Mouse (Mus musculus): Measurements from ENCODE around the gene Mff.

The Mff gene

DNA sequence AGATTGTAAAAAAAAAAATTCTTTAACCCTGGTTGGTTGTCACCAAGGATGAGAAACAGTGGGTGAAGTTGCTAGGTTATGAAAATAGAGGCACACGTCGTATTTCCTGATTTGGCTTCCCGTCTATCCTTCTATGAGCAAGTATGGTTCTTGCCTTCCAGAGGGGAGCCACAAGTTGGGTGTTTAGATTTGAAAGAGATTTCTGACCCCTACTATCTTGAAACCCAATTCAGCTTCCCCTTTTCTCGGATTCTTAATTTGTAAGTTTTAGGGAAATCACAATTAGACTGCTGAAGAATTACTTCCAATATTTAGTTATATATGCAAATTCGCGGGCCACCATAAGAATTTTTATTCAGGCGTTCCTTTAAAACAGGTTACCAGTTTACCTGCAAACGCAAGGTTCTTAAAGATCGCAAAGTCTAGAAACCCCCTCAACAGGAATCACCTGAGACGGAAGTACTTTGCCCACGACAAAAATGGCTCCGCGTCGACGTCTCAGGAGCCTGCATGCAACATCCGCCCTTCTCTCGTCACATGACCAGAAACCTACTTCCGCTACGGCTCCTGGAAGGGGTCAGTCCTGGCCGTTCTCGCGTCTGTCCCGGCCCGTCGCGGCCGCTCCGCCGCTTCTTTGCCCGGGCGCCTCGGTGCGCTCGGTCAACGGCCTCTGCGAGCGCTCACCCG is at the start of gene Mff:
TSS of gene Mff (plus strand) at position 552 of the 687 bp plus-strand sequence.
- peak; percentile 95 for DNase-seq

DNA sequence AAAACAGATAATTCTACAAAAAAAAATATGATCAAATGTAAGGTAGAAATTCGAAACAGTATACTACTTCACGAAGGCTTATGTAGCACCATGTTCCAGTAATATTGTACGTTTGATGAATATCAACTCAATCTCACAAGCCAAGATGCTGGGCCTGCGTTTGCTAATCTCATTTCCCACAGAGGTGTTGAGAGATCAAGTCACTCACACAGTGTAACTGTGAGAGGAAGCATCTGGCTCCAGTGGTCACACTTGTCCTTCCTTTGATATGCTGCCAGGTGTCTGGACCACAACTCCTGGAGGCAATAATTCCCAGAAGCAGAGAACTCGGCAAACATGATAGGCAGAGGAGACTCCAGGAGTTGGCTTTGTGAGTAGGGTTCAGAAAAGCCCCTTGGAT is 38.4 kb upstream of the Mff start:
- DNase-seq = no peak

DNA sequence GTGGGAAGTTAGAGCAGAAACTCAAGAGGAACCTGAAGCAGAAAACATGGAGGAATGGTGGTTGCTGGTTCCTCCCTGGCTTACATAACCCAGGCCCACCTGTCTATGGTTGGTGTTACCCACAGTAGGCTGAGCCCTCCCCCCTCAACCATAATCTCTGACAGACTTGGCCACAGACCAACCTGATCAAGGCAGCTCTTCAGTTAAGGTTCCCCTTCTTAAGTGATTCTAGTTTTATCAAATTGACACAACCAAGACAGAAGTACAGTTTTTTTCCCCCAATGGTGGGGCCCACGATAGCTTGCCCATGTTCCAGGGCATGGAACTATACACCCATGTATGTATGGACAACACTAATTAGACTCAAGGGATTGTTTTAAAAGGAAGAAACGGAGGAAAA is 37.8 kb upstream of the Mff start:
- DNase-seq = no peak

DNA sequence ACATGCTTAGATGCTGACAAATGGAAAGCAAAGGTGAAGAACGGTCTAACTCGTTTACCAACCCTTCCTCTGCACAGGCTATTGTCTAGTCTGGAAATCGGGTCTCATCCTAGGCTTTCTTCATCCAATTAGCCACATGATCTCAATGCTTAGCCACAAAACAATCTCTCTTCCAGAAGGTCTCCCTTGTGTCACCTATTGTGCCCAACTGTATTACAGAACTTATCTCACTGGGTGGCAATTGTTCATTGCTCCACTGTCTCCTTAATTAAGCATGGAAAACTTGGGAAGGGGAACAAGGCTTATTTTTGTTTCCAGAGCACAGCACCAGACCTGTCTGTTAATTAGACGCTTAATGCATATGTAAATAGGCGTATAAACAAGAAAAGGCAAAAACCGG is 36.8 kb upstream of the Mff start:
- no peak for DNase-seq

DNA sequence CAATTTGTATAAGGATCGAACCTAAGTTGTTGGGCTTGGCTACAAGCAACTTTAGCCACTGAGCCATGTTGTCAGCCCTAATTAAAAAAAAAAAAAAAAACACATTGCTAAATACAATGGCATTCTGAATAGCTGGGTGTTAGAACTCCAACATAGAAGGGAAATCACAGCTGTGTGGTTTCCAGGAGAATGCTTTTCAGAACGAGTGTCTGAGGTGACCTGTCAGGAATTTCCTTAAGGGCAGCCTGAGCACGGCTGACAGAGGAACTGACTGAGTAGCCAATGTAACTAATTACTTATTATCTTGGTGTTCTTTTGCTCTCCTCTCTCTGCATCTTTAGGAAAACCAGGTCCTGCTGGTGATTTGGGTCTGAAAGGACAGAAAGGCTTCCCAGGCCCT is 28.8 kb upstream of the Mff start:
- DNase-seq = no peak

DNA sequence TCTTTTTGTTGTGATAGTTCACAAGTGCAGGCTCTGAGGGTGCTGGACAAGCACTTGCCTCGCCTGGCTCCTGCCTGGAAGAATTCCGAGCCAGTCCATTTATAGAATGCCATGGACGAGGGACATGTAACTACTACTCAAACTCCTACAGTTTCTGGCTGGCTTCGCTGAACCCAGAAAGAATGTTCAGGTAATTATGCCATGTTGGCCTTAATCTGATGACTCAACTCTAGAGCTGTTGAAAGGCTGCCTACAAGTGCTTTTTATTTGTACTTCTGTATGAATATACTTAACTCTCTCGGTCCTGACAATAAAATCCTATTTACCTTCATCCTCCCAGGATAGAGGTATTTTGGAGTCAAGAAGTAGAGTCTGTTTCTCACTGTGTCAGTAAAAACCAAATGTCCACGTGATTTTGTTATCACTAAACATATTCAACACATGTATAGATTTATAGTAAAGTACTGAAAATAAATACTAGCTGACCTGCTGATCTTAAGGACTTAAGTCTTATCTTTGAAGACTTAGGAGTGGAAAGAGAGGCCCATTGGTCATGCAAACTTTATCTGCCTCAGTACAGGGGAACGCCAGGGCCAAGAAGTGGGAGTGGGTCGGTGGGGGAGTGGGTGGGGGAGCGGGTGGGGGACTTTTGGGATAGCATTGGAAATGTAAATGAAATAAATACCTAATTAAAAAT is 6.7 kb upstream of the Mff start:
- DNase-seq = no peak

DNA sequence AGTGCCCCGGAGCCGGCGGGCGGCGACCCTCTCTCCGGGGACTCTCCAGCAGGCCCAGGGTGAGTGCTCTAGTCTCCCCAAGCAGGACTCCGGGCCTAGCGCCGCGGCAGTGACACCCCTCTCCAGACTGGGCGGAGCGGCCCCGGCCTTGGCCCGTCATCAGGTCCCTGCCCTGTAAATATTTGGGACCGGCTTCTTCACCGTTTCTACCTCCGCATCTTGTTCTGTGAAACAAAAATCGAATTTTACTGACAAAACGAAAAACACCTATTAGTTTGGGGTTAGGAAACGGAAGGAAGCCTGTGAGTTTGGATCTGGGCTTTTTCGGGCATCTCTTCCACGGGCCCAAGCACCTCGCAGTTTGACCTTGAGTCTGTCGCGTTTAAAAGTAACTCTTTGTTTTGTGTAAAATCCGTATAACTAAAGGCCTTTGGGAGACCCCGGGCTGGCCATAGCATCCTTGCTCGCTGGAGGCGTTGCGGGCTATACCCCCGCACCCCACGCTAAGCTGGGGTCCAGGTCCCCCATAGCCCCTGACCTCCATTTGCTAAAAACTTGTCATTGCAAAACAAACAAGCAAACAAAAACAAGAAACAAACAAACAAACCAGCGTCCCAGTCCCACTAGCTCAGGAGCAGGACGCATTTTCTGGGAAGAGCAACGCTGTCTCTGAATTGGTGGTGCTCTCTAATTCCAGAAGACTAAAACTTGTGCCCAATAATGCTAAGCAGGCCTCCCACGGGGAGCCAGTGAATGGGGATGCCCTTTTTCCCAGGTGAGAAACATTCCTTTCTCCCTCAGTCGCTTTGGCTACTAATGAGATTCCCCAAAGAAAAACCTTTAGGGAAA is 560 bp downstream of the Mff start:
- DNase-seq = no peak

DNA sequence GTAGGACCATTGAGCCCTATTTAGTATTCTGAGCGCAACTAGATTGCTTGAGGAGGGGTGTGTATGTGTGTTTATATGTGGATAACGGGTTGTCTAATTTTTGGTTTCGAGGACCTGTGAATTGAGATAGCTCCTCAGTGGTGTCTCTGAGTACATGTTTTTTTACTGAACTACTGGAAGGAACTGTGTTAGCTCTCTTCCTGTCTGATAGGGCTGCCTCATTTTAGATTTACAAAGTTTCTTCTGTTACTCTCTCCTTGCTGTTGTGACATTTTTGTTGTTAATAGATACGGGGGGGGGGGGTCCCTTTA is 1.1 kb downstream of the Mff start:
- no peak for DNase-seq

DNA sequence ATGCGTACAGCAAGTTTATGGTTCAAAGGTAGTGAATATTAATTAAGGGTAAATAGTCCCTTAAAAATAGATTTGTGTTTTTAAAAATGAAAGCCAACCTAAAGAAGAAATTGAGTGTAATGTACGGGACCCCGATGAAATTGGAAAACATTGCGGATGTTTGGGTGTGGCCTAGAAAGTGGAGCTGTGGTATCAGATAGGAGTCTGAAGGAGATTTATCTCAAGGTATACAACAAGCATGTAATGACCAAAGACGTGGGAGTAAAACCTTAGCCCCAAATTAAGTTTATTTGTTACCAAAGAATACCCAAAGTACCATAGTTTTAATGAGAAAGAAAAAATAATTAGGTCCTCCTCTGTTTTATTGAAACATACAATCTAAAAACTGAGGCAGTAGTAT is 1.8 kb downstream of the Mff start:
- DNase-seq = no peak

DNA sequence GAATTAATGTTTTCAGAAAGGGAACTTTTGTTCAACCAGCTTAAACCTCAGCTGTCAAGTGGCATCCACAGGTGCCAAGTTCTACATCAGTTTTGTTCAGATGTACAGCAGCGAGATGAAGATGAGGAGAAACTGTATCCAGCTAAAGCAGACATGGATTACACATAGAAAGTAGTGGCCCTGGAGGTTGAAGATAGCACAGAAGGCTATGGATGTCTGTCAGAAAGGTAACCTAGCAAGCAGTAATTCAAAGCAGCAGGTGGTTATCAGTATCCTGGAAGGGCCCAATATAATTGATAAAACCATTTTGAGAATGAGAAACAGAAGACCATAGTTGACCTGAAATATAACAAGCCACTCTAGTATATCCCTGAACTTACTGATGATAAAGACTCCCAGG is 8.7 kb downstream of the Mff start:
- DNase-seq = no peak

DNA sequence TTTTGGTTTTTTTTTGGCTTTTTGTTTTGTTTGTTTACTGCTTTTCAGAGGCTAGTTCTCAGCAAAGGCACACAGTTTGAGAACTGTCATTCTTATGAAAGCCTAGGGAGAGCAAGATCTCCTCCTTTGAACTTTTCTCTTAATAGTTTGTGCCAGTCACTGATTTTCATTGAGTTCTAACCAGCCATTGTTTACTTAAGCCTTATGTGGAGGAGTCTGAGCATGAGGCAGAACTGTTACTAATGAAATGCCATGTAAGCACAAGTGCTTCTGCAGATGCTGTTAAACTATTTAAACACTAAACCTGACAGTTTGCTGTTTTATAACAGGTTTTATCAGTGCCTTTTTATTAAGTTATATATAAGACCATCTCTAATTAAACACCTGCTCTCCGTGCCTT is 13.4 kb downstream of the Mff start:
- DNase-seq = no peak

DNA sequence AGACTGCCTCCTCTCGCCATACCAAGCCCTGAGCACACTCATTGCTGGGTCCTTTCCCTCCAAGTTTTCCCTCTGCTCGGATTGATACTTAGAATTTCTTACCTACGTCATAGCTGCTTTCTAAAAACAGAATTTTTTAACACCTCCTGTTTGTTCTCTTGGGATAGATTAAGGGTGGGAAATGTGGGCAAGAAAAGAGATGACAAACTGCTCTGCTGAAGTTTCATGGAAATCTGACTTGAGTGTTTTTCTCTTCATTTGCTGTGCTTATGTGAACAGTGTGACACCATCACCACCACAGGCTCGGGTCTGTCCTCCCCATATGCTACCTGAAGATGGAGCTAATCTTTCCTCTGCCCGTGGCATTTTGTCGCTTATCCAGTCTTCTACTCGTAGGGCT is 16.8 kb downstream of the Mff start:
- no peak for DNase-seq

DNA sequence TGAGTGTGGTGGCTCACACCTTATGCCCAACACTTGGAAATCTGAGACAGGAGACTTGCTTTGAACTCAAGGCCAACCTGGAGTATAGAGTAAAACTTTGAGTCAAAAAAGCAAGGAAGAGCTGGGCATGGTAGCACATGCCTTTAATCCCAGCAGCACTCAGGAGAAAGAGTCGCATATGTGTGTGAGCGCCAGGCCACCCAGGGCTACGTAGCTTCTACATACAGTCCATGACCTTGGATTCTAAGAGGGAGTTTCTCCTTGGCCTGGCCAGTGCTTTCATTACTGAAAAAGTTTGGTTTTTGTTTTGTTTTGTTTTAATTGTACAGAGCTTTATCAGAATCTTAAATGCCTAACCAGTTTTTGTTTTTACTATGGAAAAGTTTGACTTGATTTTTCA is 19.3 kb downstream of the Mff start:
- DNase-seq = no peak

DNA sequence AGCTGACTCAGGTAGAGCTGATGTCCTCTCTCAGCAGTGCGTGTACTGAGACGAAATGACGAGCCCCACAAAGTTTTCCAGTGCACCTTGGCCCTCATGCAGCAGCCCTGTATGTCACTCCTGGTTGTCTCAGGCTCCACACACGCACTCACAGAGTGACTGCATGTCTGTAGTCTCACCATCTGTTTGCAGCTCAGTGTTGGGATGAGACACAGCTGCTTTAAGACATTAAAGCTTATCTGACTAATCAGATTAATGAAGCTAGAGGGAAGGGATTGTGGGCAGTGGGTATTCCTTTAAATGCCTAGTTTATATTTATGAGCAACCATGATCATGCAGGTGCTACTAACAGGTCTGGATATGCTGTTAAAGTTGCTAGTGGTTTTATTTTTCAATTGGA is 21.7 kb downstream of the Mff start:
- no peak for DNase-seq

DNA sequence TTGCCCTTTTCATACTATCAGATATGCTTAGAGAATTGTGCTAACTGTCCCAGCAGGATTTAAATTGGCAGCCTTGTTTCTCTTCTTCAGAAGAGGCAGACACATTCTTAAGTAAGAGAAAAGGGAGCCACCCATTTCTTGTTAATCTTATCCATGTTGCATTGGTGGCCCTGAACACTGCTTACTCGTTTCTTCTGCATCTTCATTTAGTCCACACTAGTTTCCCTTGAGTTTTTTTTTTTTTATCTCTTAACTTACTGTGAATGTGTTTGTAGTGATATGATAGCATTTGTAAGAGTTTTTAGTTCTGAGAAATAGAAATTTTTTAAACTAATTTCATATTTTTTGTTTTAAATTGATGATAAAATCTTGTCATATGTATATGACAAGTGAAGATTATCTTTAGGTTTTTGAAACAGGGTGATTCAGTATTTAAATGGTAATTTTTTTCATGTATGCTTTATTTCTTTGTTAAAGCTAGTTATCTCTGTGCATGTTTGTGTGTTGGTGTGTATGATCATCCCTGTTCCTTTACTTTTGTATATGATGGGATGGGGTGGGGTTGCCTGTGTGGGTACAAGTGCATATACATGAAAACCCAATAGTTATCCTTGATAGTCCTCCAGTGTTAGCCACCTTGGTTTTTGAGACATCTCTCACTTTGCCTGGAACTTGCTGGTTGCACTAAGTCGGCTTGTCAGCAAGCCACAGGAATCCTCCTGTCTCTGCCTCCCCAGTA is 23.2 kb downstream of the Mff start:
- DNase-seq = no peak

DNA sequence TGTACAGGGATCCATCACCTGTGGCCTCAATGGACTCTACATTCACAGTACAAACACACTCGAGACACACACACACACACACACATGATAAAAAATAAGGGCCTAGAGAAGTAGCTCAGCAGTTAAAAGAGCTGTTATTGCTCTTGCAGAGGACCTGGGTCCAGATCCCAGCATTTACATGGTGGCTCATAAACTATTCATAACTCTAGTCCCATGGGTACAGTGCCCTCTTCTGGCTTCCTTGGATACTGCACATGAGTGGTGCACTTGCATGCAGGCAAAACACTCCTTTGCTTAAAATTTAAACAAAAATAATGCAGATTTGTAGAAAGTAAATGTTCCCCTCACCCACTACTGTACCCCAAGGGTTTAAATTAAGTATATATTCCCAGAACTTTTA is 34.8 kb downstream of the Mff start:
- no peak for DNase-seq

DNA sequence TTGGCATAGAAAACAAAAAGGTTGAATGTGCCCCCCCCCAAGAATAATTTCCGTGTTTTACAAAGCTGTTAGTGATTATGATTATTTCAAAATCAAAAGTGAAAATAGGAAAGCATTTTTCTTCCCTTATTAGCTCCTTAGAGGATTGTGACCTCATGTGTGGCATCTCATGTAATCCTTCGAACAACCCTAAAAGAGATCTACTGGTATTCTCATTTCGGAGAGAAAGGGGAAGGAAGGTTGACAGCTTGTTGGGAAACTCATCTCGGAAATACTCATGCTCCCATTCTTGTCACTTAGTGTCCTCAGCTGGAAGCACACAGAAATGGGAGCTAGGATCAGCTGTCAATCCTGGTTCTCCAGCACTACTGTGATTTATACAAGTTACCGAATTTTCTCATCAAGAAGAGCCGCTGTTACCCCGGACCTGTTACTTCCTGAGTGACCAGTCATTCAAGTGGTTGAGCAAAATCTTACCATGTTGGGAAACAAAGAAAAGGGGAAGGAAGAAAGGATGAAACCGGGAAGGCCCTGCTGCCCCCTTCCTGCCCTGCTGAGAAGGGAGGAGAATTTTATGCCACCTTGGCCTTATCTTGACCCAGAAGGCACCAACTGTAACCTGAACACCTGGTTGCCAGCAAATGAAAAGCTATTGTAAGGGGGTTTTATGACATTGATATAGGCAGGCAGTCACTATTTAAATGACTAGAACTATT is 36.9 kb downstream of the Mff start:
- no peak for DNase-seq

DNA sequence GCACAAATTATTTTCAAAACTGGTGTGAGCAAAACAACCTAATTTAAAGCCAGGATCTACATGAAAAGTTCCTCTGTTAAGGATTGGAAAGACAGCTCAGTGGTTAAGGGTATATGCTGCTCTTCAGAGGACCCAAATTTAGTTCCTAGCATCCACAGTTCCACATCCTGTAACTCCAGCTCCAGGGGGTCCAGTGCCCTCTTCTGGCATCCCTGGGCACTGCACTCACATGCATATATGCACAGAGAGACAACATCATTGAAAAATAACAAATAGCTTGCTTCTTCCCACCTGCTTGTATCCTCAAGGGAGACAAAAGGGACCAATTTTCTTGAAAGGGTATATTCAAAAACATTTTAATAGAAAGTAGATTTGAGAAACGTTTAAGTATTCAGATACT is 37.6 kb downstream of the Mff start:
- DNase-seq = no peak

DNA sequence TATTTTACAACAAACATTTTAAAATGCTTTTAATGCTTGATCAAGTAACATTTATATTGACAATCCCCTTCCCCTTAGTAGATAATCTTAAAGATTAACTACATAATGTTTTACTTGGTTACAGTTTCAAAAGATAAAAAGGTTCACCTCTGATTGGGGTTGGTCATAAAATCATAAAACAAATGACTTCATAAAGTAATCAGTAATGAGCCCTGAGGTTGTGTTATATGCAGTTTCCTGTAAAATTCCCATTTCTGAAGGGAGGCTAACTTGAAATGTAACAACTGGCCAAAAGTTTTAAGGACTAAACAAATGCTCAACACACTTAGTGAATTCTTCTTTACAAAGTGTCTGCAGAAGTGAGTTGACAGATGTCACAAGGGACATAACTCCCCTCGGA is 41.5 kb downstream of the Mff start:
- DNase-seq = no peak

DNA sequence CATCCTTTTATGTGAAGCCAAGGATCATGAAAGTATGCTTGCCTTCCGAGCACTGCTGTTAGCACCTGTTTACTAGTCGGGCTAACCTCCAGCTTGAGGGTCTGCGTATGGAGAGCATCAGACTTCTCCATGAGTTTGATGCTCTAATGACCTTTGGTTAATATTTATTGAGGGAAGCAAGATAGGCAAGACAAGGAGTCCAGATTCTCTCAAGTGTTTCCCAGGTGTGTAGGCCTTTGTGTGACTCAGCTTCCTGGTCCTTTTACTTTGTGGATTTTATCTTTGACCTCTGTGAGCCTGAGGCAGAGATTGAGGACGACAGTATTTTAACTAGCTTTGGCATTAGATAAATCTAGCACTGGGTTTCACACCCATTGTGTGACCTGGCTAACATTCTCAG is 42.0 kb downstream of the Mff start:
- no peak for DNase-seq

DNA sequence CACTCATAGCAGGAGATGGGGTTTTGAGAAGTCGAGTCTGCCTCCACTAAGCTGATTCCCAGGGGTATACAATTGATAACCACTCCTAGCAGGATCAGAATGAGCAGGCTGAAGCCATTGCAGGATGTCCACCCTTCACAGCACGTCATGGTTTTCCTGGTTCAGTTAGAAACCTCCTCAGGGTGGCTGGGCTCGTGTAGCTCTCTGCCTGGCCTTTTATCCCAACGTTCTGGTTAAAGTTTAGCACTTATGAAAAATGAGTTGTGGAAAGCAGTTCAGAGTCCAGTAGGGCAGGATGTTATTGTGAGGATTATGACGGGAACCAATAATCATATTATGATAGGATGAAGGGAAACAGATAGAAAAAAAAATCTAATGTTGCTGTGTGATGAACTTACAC is 43.6 kb downstream of the Mff start, which contains the start of gene Tm4sf20:
TSS of gene Tm4sf20 (minus strand) at position 193 of the 400 bp plus-strand sequence.
- DNase-seq = no peak

DNA sequence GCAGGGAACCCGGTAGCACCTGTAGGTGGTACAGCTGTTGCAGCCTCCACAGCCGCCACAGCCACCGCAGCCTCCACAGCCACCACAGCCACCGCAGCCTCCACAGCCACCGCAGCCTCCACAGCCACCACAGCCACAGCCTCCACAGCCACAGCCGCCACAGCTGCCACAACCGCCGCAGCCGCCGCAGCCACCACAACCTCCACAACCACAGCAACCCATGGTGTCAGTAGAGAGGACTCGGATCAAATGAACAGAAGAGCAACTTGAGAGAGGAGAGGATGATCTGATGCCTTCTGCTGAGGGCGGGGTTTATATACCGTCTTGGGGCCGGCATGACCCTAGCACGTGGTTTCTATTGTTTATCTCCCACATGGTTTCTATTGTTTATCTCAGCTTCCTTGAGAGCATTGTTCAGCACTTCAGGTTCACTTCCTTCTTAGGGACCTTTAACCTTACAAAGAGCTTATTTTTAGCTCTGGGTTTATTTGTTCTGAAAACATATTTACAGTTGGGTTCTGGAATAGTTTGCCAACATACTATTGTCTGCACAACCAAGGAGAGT is 46.4 kb downstream of the Mff start, which contains the start of gene Gm47791:
TSS of gene Gm47791 (minus strand) at position 222 of the 565 bp plus-strand sequence.
- no peak for DNase-seq
